Mouse (Mus musculus) embryo, embryonic 11.5 days (tissue): ENCODE measurements around the gene Wfdc2.

Experiments used
- DNase-seq: peaks from one replicate; pipeline ENCODE4 v3.0.0-alpha.2; 2012; ENCODE audit warnings: low read depth, low spot score

Gene Wfdc2

GRCm38 (mm10) chr2:164615386-164615785, 53.2 kb downstream of the Wfdc2 start:
- no peak for DNase-seq
